Mouse (Mus musculus) MEL (cell line): Measurements from ENCODE around the gene Prickle2.

Experiments
- EP300 ChIP-seq, 2 experiments: IDR thresholded peaks; 2 replicates each; pipeline ENCODE4 v1.6.1; 2011; ENCODE audit warnings: improper control_type of control experiment in 2 of 2, low read length in 2 of 2, low read depth in 1 of 2, mild to moderate bottlenecking in 1 of 2
- MYC ChIP-seq: IDR thresholded peaks from 2 replicates; pipeline ENCODE4 v1.6.1; 2011; ENCODE audit warnings: low read depth, mild to moderate bottlenecking, low read length, improper control_type of control experiment, moderate library complexity

- TF ChIP-seq MYC (no peak), EP300 (IDR thresholded peaks at IDR 0.05; ENCODE audit: low read depth in 1 of 2, low read length in 2 of 2) (no peak)
Observed at GRCm38 (mm10) chr6:92446662-92447061, 259.3 kb downstream of the Prickle2 start.
